Mouse (Mus musculus) forebrain, embryonic 11.5 days (tissue): ENCODE results near the gene Mllt11. TPM values are rescaled to one million over a fixed set of nuclear protein-coding genes. Genes with fewer than 3 reads are reported as not detected.

ENCODE experiments used
- ATAC-seq: fragments of 200-750 bp; cut with Nextera tagmentation; replicated peaks from 2 replicates; pipeline ENCODE4 v1.8.0; 2017; ENCODE audit warnings: moderate TSS enrichment; ENCODE audit not compliant: low FRiP score
- DNase-seq: peaks from one replicate; pipeline ENCODE4 v3.0.0-alpha.2; 2017; ENCODE audit warnings: low spot score
- H3K27ac ChIP-seq: fragments of 300-500 bp; sonication (generic); 2 replicates; pipeline ENCODE4 v1.5.1; 2014; ENCODE audit warnings: low read depth, low read length
- H3K27me3 ChIP-seq: fragments of 300-500 bp; sonication (generic); 2 replicates; pipeline ENCODE4 v1.6.1; 2014; ENCODE audit warnings: mild to moderate bottlenecking, low read length, mixed read lengths; ENCODE audit not compliant: control insufficient read depth, insufficient read depth
- H3K36me3 ChIP-seq: fragments of 300-500 bp; sonication (generic); 2 replicates; pipeline ENCODE4 v1.6.1; 2014; ENCODE audit warnings: mild to moderate bottlenecking, low read length, moderate library complexity, mixed read lengths; ENCODE audit not compliant: control insufficient read depth, insufficient read depth
- H3K4me1 ChIP-seq: fragments of 300-500 bp; sonication (generic); replicated peaks from 2 replicates; pipeline ENCODE4 v1.6.1; 2014; ENCODE audit warnings: low read length, mixed read lengths; ENCODE audit not compliant: control insufficient read depth, insufficient read depth
- H3K4me2 ChIP-seq: fragments of 300-500 bp; sonication (generic); 2 replicates; pipeline ENCODE4 v1.6.1; 2014; ENCODE audit warnings: low read depth, mild to moderate bottlenecking, low read length, moderate library complexity, mixed read lengths; ENCODE audit not compliant: severe bottlenecking
- H3K4me3 ChIP-seq: fragments of 300-500 bp; sonication (generic); 2 replicates; pipeline ENCODE4 v1.5.1; 2014; ENCODE audit warnings: low read depth, low read length
- H3K9ac ChIP-seq: fragments of 300-500 bp; sonication (generic); 2 replicates; pipeline ENCODE4 v1.6.1; 2014; ENCODE audit warnings: low read length
- H3K9me3 ChIP-seq: fragments of 300-500 bp; sonication (generic); 2 replicates; pipeline ENCODE4 v1.6.1; 2016; ENCODE audit warnings: low read length, mixed read lengths; ENCODE audit not compliant: control insufficient read depth
- WGBS: fragments of 180-500 bp; shearing (Covaris S2); extraction: QIAGEN DNeasy Blood & Tissue Kit; methylation state at CpG from one replicate; pipeline ENCODE4 v1.1.7; 2014; 5-methylcytosine and 5-hydroxymethylcytosine counted together
- polyA plus RNA-seq: library from polyadenylated mRNA; unstranded; fragments of >200 nt; fragmentation: Nextera tagmentation; extraction: Ambion mirVana; gene quantifications from 2 replicates; pipeline ENCODE4 v1.2.1, GENCODE M21; 2014

Gene Mllt11
- polyA plus RNA-seq, 1 experiment from 2014 or later: 89.8 TPM

GRCm38 (mm10) chr3:95239022-95239421 lies 7.1 kb upstream of the Mllt11 start:
- H3K36me3 ChIP-seq: no peaks in the 10 kb centered on the region; the same call in 1 of the 2 replicates

GRCm38 (mm10) chr3:95237541-95238099 lies 5.6 kb upstream of the Mllt11 start:
- Histone ChIP-seq H3K27me3 (no peaks in the 10 kb centered on the region), H3K4me2 (no peak overlapping the region), H3K36me3 (peaks cover 12% of the 10 kb centered on the region), H3K4me3 (no peak overlapping the region), H3K9me3 (no peaks in the 10 kb centered on the region), H3K4me1 (no peaks in the 10 kb centered on the region), H3K27ac (no peak overlapping the region), H3K9ac (no peak overlapping the region)
- WGBS: 90% methylated on average over 8 of the region's 8 CpGs
- DNase-seq (no peak), ATAC-seq (no peak)

More at GRCm38 (mm10) chr3:95239022-95239421, 7.1 kb upstream of the Mllt11 start:
- no peak overlapping the region for H3K9ac ChIP-seq
- DNase-seq (no peak), ATAC-seq (no peak)
- no peaks in the 10 kb centered on the region for H3K4me1 ChIP-seq
- no peak overlapping the region for H3K4me2 ChIP-seq
- H3K4me3 ChIP-seq: no peak overlapping the region
- H3K27me3 ChIP-seq: no peaks in the 10 kb centered on the region
- H3K27ac ChIP-seq: no peak overlapping the region
- no peaks in the 10 kb centered on the region for H3K9me3 ChIP-seq
- 88% methylated on average over 6 of the region's 6 CpGs for WGBS

GRCm38 (mm10) chr3:95235386-95236301 lies 3.7 kb upstream of the Mllt11 start:
- H3K9me3 ChIP-seq: no peaks in the 10 kb centered on the region
- ATAC-seq (no peak), DNase-seq (no peak)
- no peak overlapping the region for H3K4me2 ChIP-seq
- no peak overlapping the region for H3K27ac ChIP-seq
- no peaks in the 10 kb centered on the region for H3K27me3 ChIP-seq
- H3K4me3 ChIP-seq: no peak overlapping the region
- peaks cover 20% of the 10 kb centered on the region for H3K36me3 ChIP-seq
- WGBS: 76% methylated on average over 23 of the region's 23 CpGs
- H3K9ac ChIP-seq: no peak overlapping the region
- H3K4me1 ChIP-seq: peaks cover 10% of the 10 kb centered on the region; the same call in 1 of the 2 replicates

GRCm38 (mm10) chr3:95233303-95233980 lies 1.5 kb upstream of the Mllt11 start:
- no peak overlapping the region for H3K4me3 ChIP-seq
- ATAC-seq (no peak), DNase-seq (no peak)
- H3K27me3 ChIP-seq: no peaks in the 10 kb centered on the region
- no peak overlapping the region for H3K27ac ChIP-seq
- H3K36me3 ChIP-seq: peaks cover 20% of the 10 kb centered on the region
- WGBS: 91% methylated on average over 16 of the region's 16 CpGs
- H3K4me2 ChIP-seq: no peak overlapping the region
- H3K4me1 ChIP-seq: peaks cover 14% of the 10 kb centered on the region; the same call in 1 of the 2 replicates
- H3K9ac ChIP-seq: no peak overlapping the region
- H3K9me3 ChIP-seq: no peaks in the 10 kb centered on the region

GRCm38 (mm10) chr3:95232771-95233170 lies 800 bp upstream of the Mllt11 start:
- H3K9ac ChIP-seq: no peak overlapping the region
- no peaks in the 10 kb centered on the region for H3K27me3 ChIP-seq
- ATAC-seq: no peak
- no peak overlapping the region for H3K4me2 ChIP-seq
- no peak overlapping the region for H3K27ac ChIP-seq
- H3K4me3 ChIP-seq: no peak overlapping the region
- peaks cover 20% of the 10 kb centered on the region for H3K36me3 ChIP-seq
- DNase-seq: no peak
- WGBS: 92% methylated on average over 7 of the region's 7 CpGs
- peaks cover 14% of the 10 kb centered on the region; the same call in 1 of the 2 replicates for H3K4me1 ChIP-seq
- H3K9me3 ChIP-seq: no peaks in the 10 kb centered on the region

GRCm38 (mm10) chr3:95230495-95231297 lies 1.3 kb downstream of the Mllt11 start:
- no peaks in the 10 kb centered on the region for H3K27me3 ChIP-seq
- no peaks in the 10 kb centered on the region for H3K9me3 ChIP-seq
- ATAC-seq: peak; percentile 19; the same call in 1 of the 2 replicates
- H3K4me3 ChIP-seq: peak overlapping the region; percentile 95
- H3K4me2 ChIP-seq: peak overlapping the region; percentile 93
- H3K9ac ChIP-seq: peak overlapping the region; percentile 96
- DNase-seq: peak; percentile 63
- peaks cover 15% of the 10 kb centered on the region; the same call in 1 of the 2 replicates for H3K4me1 ChIP-seq
- 36% methylated on average over 8 of the region's 8 CpGs for WGBS
- peaks cover 20% of the 10 kb centered on the region for H3K36me3 ChIP-seq
- H3K27ac ChIP-seq: peak overlapping the region; percentile 94

GRCm38 (mm10) chr3:95229781-95230494 lies 2.0 kb downstream of the Mllt11 start:
- ATAC-seq: peak; percentile 29; the same call in 1 of the 2 replicates
- DNase-seq: peak; percentile 76
- H3K36me3 ChIP-seq: peaks cover 20% of the 10 kb centered on the region
- peak overlapping the region; percentile 96 for H3K9ac ChIP-seq
- peak overlapping the region; percentile 93 for H3K4me2 ChIP-seq
- H3K4me1 ChIP-seq: peaks cover 15% of the 10 kb centered on the region; the same call in 1 of the 2 replicates
- H3K9me3 ChIP-seq: no peaks in the 10 kb centered on the region
- H3K27me3 ChIP-seq: no peaks in the 10 kb centered on the region
- peak overlapping the region; percentile 95 for H3K4me3 ChIP-seq
- 1% methylated on average over 13 of the region's 13 CpGs for WGBS
- peak overlapping the region; percentile 94 for H3K27ac ChIP-seq
